Mouse (Mus musculus) liver, embryonic 14.5 days (tissue): ENCODE measurements at regions not wholly inside any gene's neighbourhood (a gene's known extent, or its start where the extent isn't known, plus 50 kb on each side); places are given as distances from the start of the nearest gene placed in this dataset.

Source experiments
- CTCF ChIP-seq: IDR thresholded peaks from 2 replicates; pipeline ENCODE4 v1.5.1; 2016; ENCODE audit warnings: antibody characterized with exemption, low read depth, control low read depth
- EP300 ChIP-seq: IDR thresholded peaks from 2 replicates; pipeline ENCODE4 v1.6.1; 2016; ENCODE audit warnings: antibody characterized with exemption, low read depth

GRCm38 (mm10) chr16:65167151-65167550 is 61.5 kb upstream of the Htr1f start:
- no peak for TF ChIP-seq CTCF
- no peak for TF ChIP-seq EP300
